Mouse (Mus musculus) hindbrain, embryonic 15.5 days (tissue): ENCODE data around the gene Ifitm6. TPM values are rescaled to one million over a fixed set of nuclear protein-coding genes. Genes with fewer than 3 reads are reported as not detected.
"Not testable (repeated sequence)": the region's sequence is repeated elsewhere in the genome, so short reads cannot be mapped to it uniquely, and the experiment has no call there.

Source experiments
- ATAC-seq: fragments of 200-750 bp; cut with Nextera tagmentation; 2 replicates; pipeline ENCODE4 v1.8.0; 2017; ENCODE audit warnings: low read depth, moderate number of reproducible peaks, moderate TSS enrichment; ENCODE audit not compliant: low FRiP score
- H3K27ac ChIP-seq: fragments of 300-500 bp; sonication (generic); replicated peaks from 2 replicates; pipeline ENCODE4 v1.5.1; 2015; ENCODE audit warnings: mild to moderate bottlenecking, inconsistent platforms
- H3K27me3 ChIP-seq: fragments of 300-500 bp; sonication (generic); 2 replicates; pipeline ENCODE4 v1.6.1; 2015; ENCODE audit warnings: control low read depth, inconsistent platforms
- H3K36me3 ChIP-seq: fragments of 300-500 bp; sonication (generic); 2 replicates; pipeline ENCODE4 v1.6.1; 2015; ENCODE audit warnings: control low read depth, inconsistent platforms
- H3K4me1 ChIP-seq: fragments of 300-500 bp; sonication (generic); replicated peaks from 2 replicates; pipeline ENCODE4 v1.6.1; 2015; ENCODE audit warnings: control low read depth, inconsistent platforms
- H3K4me2 ChIP-seq: fragments of 300-500 bp; sonication (generic); 2 replicates; pipeline ENCODE4 v1.6.1; 2015; ENCODE audit warnings: moderate library complexity, mild to moderate bottlenecking, inconsistent platforms
- H3K4me3 ChIP-seq: fragments of 300-500 bp; sonication (generic); 2 replicates; pipeline ENCODE4 v1.5.1; 2015; ENCODE audit warnings: mild to moderate bottlenecking, inconsistent platforms
- H3K9ac ChIP-seq: fragments of 300-500 bp; sonication (generic); 2 replicates; pipeline ENCODE4 v1.6.1; 2015; ENCODE audit warnings: inconsistent platforms
- H3K9me3 ChIP-seq: fragments of 300-500 bp; sonication (generic); 2 replicates; pipeline ENCODE4 v1.6.1; 2016; ENCODE audit warnings: control low read depth, inconsistent platforms
- WGBS: fragments of 180-500 bp; shearing (Covaris S2); methylation state at CpG from one replicate; pipeline ENCODE4 v1.1.7; 2015; 5-methylcytosine and 5-hydroxymethylcytosine counted together
- polyA plus RNA-seq: library from polyadenylated mRNA; unstranded; fragments of >200 nt; fragmentation: Nextera tagmentation; extraction: Ambion mirVana; gene quantifications from 2 replicates; pipeline ENCODE4 v1.2.1, GENCODE M21; 2015

Gene Ifitm6
- polyA plus RNA-seq, 1 experiment from 2014 or later, result 1.7 TPM

DNA sequence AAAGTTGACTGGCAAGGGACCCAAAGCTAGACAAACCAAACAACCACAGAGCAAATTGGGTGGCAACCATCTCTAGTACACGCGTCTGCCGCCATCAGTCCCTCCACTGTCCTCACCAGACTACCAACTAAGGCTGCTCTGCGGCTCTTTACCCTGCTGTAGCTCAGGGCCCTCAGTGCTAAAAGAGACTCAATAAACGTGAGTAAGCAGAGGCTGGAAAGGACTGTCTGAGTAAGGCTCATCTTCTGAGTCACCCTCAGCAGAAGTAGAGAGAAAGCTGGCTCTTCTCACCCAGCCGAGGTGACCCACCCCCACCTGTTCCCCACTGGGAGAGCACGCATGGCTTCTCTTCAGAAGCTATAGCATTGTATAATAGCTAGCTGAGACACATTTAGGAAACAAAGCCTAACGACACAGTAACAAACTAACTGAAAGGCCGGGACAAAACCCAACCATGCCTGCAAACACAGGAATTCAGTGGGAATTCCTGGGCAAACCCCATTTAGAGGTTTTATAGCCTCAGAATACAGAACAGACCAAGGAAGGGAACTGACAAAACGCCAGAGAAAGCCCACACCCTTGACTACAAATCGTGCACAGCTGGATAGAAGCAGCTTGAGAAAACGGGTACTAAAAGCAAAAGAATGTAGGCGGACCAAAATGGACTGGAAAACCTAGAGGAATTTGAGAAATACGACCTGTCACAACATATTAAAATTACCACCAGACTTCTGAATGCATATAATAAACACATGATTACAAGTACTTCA lies 44.1 kb downstream of the Ifitm6 start:
- WGBS, result 16% methylated on average over 14 of the region's 14 CpGs
- Histone ChIP-seq H3K27ac (no peak overlapping the region), H3K9ac (no peak overlapping the region), H3K4me2 (no peak overlapping the region), H3K4me1 (0 out of 2 replicates have a peak, but pooled peaks cover 6% of the 10 kb centered on the region), H3K4me3 (no peak overlapping the region), H3K27me3 (no peaks in the 10 kb centered on the region), H3K36me3 (no peaks in the 10 kb centered on the region), H3K9me3 (no peaks in the 10 kb centered on the region)
- no peak for ATAC-seq

DNA sequence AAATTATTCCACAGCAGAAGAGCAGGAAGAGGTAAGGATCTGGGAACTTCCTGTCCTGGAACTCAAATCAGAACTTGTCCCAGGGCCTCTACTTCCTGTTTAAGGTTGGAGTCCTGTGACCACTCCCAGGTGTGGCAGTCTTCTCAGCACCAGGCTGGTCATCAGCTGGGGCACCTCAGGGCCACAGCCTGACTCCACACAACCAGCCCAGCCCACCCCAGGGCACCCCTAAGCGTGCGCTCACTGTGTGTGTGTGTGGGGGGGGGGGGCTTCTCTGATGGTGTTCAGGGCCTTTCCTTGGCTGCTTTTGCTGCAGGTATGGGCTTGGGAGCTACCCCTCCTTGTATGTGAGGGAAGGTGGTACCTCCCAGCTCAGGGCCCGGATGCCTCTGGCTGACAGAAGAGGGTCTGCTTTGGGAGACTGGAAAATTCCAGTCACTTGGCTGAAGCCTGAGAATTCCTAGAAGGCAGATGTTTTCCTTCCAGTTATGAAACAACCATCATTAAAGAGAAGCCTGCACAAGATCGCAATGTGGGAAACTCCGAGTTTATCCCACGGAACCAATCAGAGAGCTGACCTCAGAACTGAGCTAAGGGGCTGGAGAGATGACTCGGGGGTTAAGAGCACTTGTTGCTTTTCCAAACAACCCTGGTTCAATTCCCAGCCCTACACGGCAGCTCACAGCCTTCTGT lies 46.1 kb downstream of the Ifitm6 start:
- 93% methylated on average over 8 of the region's 8 CpGs for WGBS

DNA sequence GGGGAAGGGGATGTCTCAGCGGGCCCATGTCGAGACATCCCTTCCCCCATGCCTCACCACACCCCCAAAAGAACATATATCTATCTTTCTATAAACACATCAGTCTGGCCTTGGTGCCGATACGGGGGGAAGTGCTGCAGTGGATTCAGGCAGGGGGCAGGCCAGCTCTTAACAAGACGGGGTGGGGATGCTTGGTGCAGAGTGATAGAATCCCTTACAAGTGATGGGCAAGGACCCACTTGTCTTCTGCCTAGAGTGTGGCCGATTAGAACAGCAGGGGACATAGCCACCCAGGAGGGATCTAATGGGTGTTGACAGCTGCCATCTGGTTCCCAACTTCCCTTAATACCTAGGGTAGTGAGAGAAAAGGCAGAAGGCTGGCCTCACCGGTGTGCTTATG lies 46.8 kb downstream of the Ifitm6 start:
- Histone ChIP-seq H3K9me3 (no peaks in the 10 kb centered on the region), H3K4me3 (no peak overlapping the region), H3K27me3 (no peaks in the 10 kb centered on the region), H3K4me1 (0 out of 2 replicates have a peak, but pooled peaks cover 6% of the 10 kb centered on the region), H3K27ac (no peak overlapping the region), H3K4me2 (no peak overlapping the region), H3K9ac (no peak overlapping the region), H3K36me3 (no peaks in the 10 kb centered on the region)
- ATAC-seq, result no peak
- 54% methylated on average over 7 of the region's 7 CpGs for WGBS

More for the DNA sequence above, 46.1 kb downstream of the Ifitm6 start:
- Histone ChIP-seq H3K9me3 (no peaks in the 10 kb centered on the region), H3K4me1 (0 out of 2 replicates have a peak, but pooled peaks cover 6% of the 10 kb centered on the region), H3K4me3 (no peak overlapping the region), H3K4me2 (no peak overlapping the region), H3K36me3 (no peaks in the 10 kb centered on the region), H3K27me3 (no peaks in the 10 kb centered on the region), H3K9ac (no peak overlapping the region), H3K27ac (no peak overlapping the region)
- no peak for ATAC-seq

DNA sequence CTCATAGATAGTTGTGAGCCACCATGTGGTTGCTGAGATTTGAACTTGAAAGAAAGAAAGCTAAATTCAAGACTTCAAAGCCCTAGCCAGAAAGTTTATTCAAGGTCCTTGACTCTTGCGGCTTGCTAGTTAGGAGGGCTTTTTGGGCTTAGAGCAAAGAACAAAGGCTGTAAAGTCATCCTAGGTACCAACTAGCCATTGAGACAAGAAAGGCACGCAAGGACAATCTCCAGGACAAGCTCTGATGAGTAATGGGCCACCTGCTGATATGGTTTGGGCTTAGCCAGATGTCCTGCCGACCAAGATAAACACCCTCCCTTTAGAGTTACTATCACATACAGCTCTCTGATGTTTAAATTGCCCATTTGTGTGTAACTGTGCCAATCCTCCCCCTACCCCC lies 49.0 kb downstream of the Ifitm6 start:
- not testable (repeated sequence) for H3K9me3 ChIP-seq, H3K27ac ChIP-seq, H3K36me3 ChIP-seq, H3K4me3 ChIP-seq, H3K4me2 ChIP-seq, H3K9ac ChIP-seq, ATAC-seq, H3K27me3 ChIP-seq, H3K4me1 ChIP-seq
- 17% methylated on average over 3 of the region's 3 CpGs for WGBS

DNA sequence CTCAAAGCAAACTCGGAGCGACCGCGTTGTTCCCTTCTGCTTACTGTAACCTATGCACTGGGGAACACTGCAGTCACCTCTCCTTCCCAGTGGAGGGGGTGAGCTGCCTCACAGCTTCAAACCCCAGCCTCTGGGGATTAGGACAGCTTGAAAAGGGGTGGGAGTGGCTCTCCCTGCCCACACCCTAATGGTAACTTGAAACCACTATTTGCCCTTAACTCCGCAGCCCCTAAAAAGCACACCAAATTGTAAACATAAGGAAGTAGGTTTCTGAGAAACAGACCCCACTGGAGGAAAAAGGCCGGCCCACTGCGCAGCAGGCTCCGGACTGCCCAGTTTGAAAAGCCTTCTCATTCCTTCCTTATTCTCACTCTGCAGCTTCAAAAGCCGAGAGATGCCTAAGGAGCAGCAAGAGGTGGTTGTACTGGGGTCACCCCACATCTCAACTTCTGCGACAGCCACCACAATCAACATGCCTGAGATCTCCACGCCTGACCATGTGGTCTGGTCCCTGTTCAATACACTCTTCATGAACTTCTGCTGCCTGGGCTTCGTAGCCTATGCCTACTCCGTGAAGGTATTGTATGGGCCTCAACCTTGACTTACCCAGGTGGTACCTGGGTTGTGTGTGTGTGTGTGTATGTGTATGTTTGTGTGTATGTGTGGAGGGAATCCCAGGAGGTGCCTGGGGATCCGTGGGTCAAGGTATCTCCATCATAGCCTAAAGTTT lies 49.7 kb downstream of the Ifitm6 start:
- no peaks in the 10 kb centered on the region for H3K4me1 ChIP-seq
- no peak for ATAC-seq
- no peaks in the 10 kb centered on the region for H3K9me3 ChIP-seq
- WGBS, result 14% methylated on average over 14 of the region's 14 CpGs
- H3K27ac ChIP-seq, result no peak overlapping the region
- H3K9ac ChIP-seq, result no peak overlapping the region
- no peaks in the 10 kb centered on the region for H3K27me3 ChIP-seq
- H3K36me3 ChIP-seq, result no peaks in the 10 kb centered on the region
- H3K4me3 ChIP-seq, result no peak overlapping the region
- no peak overlapping the region for H3K4me2 ChIP-seq

DNA sequence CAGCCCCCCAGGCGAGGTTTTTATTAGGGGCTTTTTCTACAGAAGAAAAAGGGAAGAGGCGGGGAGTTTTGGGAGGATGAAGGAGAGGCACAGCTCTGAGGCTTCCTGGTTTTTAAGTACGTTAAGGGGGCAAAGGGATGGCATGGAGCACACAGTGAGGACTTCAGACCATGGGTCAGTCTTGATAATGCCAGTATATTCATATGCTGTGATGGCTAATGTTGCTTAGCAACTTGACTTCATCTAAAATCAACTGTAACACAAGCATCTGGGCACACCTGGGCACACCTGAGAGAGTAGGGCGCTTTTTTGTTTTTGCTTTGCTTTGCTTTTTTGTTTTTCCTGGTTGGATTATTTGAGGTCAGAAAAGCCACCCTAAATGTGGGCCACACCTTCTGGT lies 50.8 kb downstream of the Ifitm6 start, which contains the start of gene Ifitm1:
TSS of gene Ifitm1 (plus strand) at position 301 of the 400 bp plus-strand sequence.
- Histone ChIP-seq H3K36me3 (no peaks in the 10 kb centered on the region), H3K27me3 (no peaks in the 10 kb centered on the region), H3K9me3 (no peaks in the 10 kb centered on the region), H3K4me3 (no peak within 1 kb of the TSS), H3K9ac (no peak within 1 kb of the TSS), H3K27ac (no peak within 1 kb of the TSS), H3K4me2 (no peak within 1 kb of the TSS), H3K4me1 (no peaks in the 10 kb centered on the region)
- ATAC-seq, result no peak
- 92% methylated on average over 4 of the region's 4 CpGs for WGBS

Other genes with a start within 250 kb of the Ifitm6 start
- gene Syce1, start 230.1 kb downstream of the Ifitm6 start, polyA plus RNA-seq, result 0.40 and 0.42 TPM in 2 replicates
- 27.1 and 28.3 TPM in 2 replicates for gene Zfp941, start 195.7 kb downstream of the Ifitm6 start, polyA plus RNA-seq
- 0.25 TPM in 2 replicates for gene Urah, start 182.9 kb downstream of the Ifitm6 start, polyA plus RNA-seq
- gene Scgb1c1, start 172.4 kb downstream of the Ifitm6 start, polyA plus RNA-seq, result not detected in 2 replicates
- gene Odf3, start 170.1 kb downstream of the Ifitm6 start, polyA plus RNA-seq, result not detected in 2 replicates
- not detected in 2 replicates for gene Gm45785, start 161.6 kb downstream of the Ifitm6 start, polyA plus RNA-seq
- 97.6 and 104 TPM in 2 replicates for gene Ric8a, start 161.0 kb downstream of the Ifitm6 start, polyA plus RNA-seq
- 38.0 and 44.3 TPM in 2 replicates for gene Bet1l, start 160.3 kb downstream of the Ifitm6 start, polyA plus RNA-seq
- 245 and 259 TPM in 2 replicates for gene Psmd13, start 136.0 kb downstream of the Ifitm6 start, polyA plus RNA-seq
- gene Sirt3, start 135.6 kb downstream of the Ifitm6 start, polyA plus RNA-seq, result 56.4 and 60.5 TPM in 2 replicates
- not detected in 2 replicates for gene Cox8b, start 117.5 kb downstream of the Ifitm6 start, polyA plus RNA-seq
- 0.67 and 0.88 TPM in 2 replicates for gene Nlrp6, start 97.0 kb downstream of the Ifitm6 start, polyA plus RNA-seq
- 9.1 TPM in 2 replicates for gene Pgghg, start 76.5 kb downstream of the Ifitm6 start, polyA plus RNA-seq
- 0.75 and 0.82 TPM in 2 replicates for gene Ifitm5, start 67.6 kb downstream of the Ifitm6 start, polyA plus RNA-seq
- not detected in 2 replicates for gene Gm45717, start 62.0 kb downstream of the Ifitm6 start, polyA plus RNA-seq
- gene Ifitm2, start 61.9 kb downstream of the Ifitm6 start, polyA plus RNA-seq, result 190 and 193 TPM in 2 replicates
- 16.6 and 19.9 TPM in 2 replicates for gene Ifitm1, start 50.7 kb downstream of the Ifitm6 start, polyA plus RNA-seq
- gene Ifitm3, start 7.2 kb downstream of the Ifitm6 start, polyA plus RNA-seq, result 36.8 and 54.6 TPM in 2 replicates
- not detected in 2 replicates for gene Gm17387, start 11.2 kb upstream of the Ifitm6 start, polyA plus RNA-seq
- gene B4galnt4, start 43.2 kb upstream of the Ifitm6 start, polyA plus RNA-seq, result 45.6 and 57.3 TPM in 2 replicates
- gene Pkp3, start 60.3 kb upstream of the Ifitm6 start, polyA plus RNA-seq, result 0.25 and 0.29 TPM in 2 replicates
- 3.2 and 3.3 TPM in 2 replicates for gene Sigirr, start 82.6 kb upstream of the Ifitm6 start, polyA plus RNA-seq
- 0.41 and 0.47 TPM in 2 replicates for gene Ano9, start 99.9 kb upstream of the Ifitm6 start, polyA plus RNA-seq
- 80.2 and 97.6 TPM in 2 replicates for gene Ptdss2, start 104.5 kb upstream of the Ifitm6 start, polyA plus RNA-seq
- gene Rnh1, start 154.9 kb upstream of the Ifitm6 start, polyA plus RNA-seq, result 49.5 and 53.2 TPM in 2 replicates
- 182 and 186 TPM in 2 replicates for gene Hras, start 176.1 kb upstream of the Ifitm6 start, polyA plus RNA-seq
- gene Lrrc56, start 176.2 kb upstream of the Ifitm6 start, polyA plus RNA-seq, result 8.8 and 11.2 TPM in 2 replicates
- gene Lmntd2, start 196.2 kb upstream of the Ifitm6 start, polyA plus RNA-seq, result 0.68 and 0.70 TPM in 2 replicates
- gene Rassf7, start 197.9 kb upstream of the Ifitm6 start, polyA plus RNA-seq, result 24.5 and 25.7 TPM in 2 replicates
- 66.1 and 71.7 TPM in 2 replicates for gene Phrf1, start 210.9 kb upstream of the Ifitm6 start, polyA plus RNA-seq
- 1.5 and 6.1 TPM in 2 replicates for gene Irf7, start 248.6 kb upstream of the Ifitm6 start, polyA plus RNA-seq